Mouse (Mus musculus): ENCODE measurements around the gene Ubash3a.

DNA sequence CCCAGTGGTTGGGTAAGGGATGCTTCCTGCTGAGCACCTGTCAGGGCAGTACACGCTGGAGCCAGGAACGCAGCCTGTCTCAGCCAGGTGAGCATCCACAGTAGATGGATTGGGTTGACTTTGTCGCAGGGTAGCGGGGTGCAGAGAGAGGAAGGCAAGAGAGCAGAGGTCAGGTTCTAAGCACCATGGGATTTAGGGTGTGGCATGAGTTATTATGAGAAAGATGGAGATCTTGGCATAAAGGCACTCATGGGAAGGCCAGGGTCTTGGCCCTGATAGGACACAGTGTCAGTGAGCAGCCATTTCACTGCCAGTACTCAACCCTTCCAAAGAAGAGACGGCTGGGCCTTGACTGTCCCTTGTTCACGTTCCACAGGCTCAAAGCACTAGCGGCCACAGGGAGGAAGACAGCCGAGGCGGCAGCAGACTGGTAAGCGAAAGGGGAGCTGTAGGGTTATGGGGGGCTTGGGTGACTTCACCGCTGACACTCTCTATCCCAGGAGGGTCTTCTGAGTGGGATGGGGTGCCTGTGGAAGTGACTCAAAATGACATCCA, 1.8 kb downstream of the Ubash3a start:
- TF ChIP-seq CTCF (IDR thresholded peaks at IDR 0.05; ENCODE audit: insufficient read depth, low read length) (no peak), POLR2A (IDR thresholded peaks at IDR 0.05; ENCODE audit: borderline replicate concordance, extremely low read depth, low read depth, low read length) (no peak)

Data from lung, adult 2 months (tissue).